12 mouse cellular contexts compared by ENCODE assay signal in the genomic region with DNA sequence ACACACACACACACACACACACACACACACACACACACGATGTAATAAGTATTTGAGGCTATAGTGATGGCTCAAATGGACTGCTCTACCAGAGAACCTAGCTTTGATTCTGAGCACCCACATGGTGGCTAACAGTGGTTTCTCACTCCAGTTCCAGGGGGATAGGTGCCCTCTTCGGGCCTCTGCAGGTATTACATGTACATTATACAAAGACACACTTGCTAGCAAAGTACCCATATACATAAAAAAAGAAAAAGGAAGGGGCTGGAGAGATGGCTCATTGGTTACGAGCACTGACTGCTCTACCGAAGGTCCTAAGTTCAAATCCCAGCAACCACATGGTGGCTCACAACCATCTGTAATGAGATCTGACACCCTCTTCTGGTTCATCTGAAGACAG. TPM values are rescaled to one million over a fixed set of nuclear protein-coding genes. Genes with fewer than 3 reads are reported as not detected.
DNase-seq lines count a peak whose midpoint lies in the region; ATAC-seq and TF ChIP-seq lines count a peak whose summit lies in the region.
"Had no signal": no experiment of that assay in that cellular context is flagged by ENCODE, and none has a peak within 500 bp of the region (broad histone marks: within the 10 kb centered on the region; RNA-seq: fewer than 3 reads in every experiment).

No protein-coding gene starts in this region.

- H3K9ac ChIP-seq in midbrain, embryonic 11.5 days (ENCODE audit: low read length) = no peak overlapping the region
- no peak overlapping the region for H3K9ac ChIP-seq in midbrain, embryonic 14.5 days (replicated peaks; ENCODE audit: low read length)
- H3K9ac ChIP-seq: liver, embryonic 15.5 days; stomach, embryonic 15.5 days had no signal

- no peaks in the 10 kb centered on the region for H3K27me3 ChIP-seq in midbrain, embryonic 11.5 days (ENCODE audit: control insufficient read depth, insufficient read depth, low read length)
- H3K27me3 ChIP-seq in midbrain, embryonic 14.5 days (ENCODE audit: control insufficient read depth, insufficient read depth, low read length) = no peaks in the 10 kb centered on the region
- H3K27me3 ChIP-seq: liver, embryonic 15.5 days; stomach, embryonic 15.5 days had no signal

- H3K4me2 ChIP-seq in midbrain, embryonic 11.5 days = no peak overlapping the region
- no peak overlapping the region for H3K4me2 ChIP-seq in midbrain, embryonic 14.5 days (ENCODE audit: low read length)
- H3K4me2 ChIP-seq: liver, embryonic 15.5 days; stomach, embryonic 15.5 days had no signal

- intact Hi-C loops in gastrocnemius, adult 2 months (cut with DNase I) = no loop called here

- peaks cover 22% of the 10 kb centered on the region for H3K36me3 ChIP-seq in midbrain, embryonic 11.5 days (ENCODE audit: control insufficient read depth, insufficient read depth, low read length)
- H3K36me3 ChIP-seq in midbrain, embryonic 14.5 days (ENCODE audit: control insufficient read depth, insufficient read depth, low read length) = peaks cover 70% of the 10 kb centered on the region

- H3K4me1 ChIP-seq in midbrain, embryonic 11.5 days (ENCODE audit: control insufficient read depth, insufficient read depth, low read length) = no peaks in the 10 kb centered on the region
- no peaks in the 10 kb centered on the region for H3K4me1 ChIP-seq in midbrain, embryonic 14.5 days (ENCODE audit: control insufficient read depth, insufficient read depth, low read length)
- H3K4me1 ChIP-seq: liver, embryonic 15.5 days; stomach, embryonic 15.5 days had no signal

- WGBS in midbrain, embryonic 11.5 days = 93% methylated on average over 4 of the region's 4 CpGs
- WGBS in midbrain, embryonic 14.5 days = 91% methylated on average over 4 of the region's 4 CpGs

- no peaks in the 10 kb centered on the region for H3K9me3 ChIP-seq in midbrain, embryonic 11.5 days (ENCODE audit: control insufficient read depth, low read length)
- H3K9me3 ChIP-seq in midbrain, embryonic 14.5 days (ENCODE audit: control insufficient read depth, low read length) = no peaks in the 10 kb centered on the region
- H3K9me3 ChIP-seq: liver, embryonic 15.5 days; stomach, embryonic 15.5 days had no signal

- H3K4me3 ChIP-seq in gastrocnemius, adult 2 months = no peak overlapping the region
- no peak overlapping the region for H3K4me3 ChIP-seq in midbrain, embryonic 11.5 days (ENCODE audit: low read depth, low read length)
- H3K4me3 ChIP-seq in midbrain, embryonic 14.5 days (replicated peaks; ENCODE audit: low read depth, low read length) = no peak overlapping the region
- H3K4me3 ChIP-seq: liver, embryonic 15.5 days; stomach, embryonic 15.5 days had no signal

- no peak overlapping the region for H3K27ac ChIP-seq in gastrocnemius, adult 2 months
- H3K27ac ChIP-seq in midbrain, embryonic 11.5 days (ENCODE audit: low read depth, low read length) = no peak overlapping the region
- H3K27ac ChIP-seq in midbrain, embryonic 14.5 days (replicated peaks; ENCODE audit: low read depth, low read length) = no peak overlapping the region
- H3K27ac ChIP-seq: liver, embryonic 15.5 days; stomach, embryonic 15.5 days had no signal

- no peak for DNase-seq in gastrocnemius, adult 2 months
- no peak for DNase-seq in gastrocnemius, adult 18-20 months (ENCODE audit: low spot score)
- peak; percentile 81 for DNase-seq in midbrain, embryonic 11.5 days (ENCODE audit: low spot score, missing footprints)
- no peak for DNase-seq in midbrain, embryonic 14.5 days
- peak; percentile 42 for DNase-seq in thymus, postnatal 4 days
- no peak for DNase-seq in spleen, postnatal 4 days (ENCODE audit: low spot score in 2 of 2)
- no peak for DNase-seq in kidney, adult 8-10 months
- DNase-seq: embryo, embryonic 11 days; kidney, adult 18-20 months had no signal

- peak; percentile 33; the same call in 1 of the 2 replicates for TF ChIP-seq CTCF in gastrocnemius, adult 2 months (IDR thresholded peaks at IDR 0.05)

- ATAC-seq in midbrain, embryonic 11.5 days (ENCODE audit: low FRiP score) = no peak
- no peak for ATAC-seq in midbrain, embryonic 14.5 days (ENCODE audit: low FRiP score, low TSS enrichment)
- ATAC-seq in erythroblast, adult 5-6 weeks (replicated peaks; ENCODE audit: low FRiP score, poor library complexity, severe bottlenecking) = peak; percentile 70; the same call in 1 of the 2 replicates

RNA-seq across cellular contexts. Expression of a gene that starts 11.3 kb away (rescaled TPM):
- total RNA-seq in gastrocnemius, adult 2 months (2021) = 10 to 100 TPM in 1 of 2 experiments, 1 to 10 TPM in 1; 9.6 to 10.8 TPM
- total RNA-seq in gastrocnemius, adult 18-20 months (2021) = 1 to 10 TPM; 8.3 to 9.2 TPM
- polyA plus RNA-seq in midbrain, embryonic 11.5 days (2014; fragmentation: Nextera tagmentation; extraction: Ambion mirVana) = 75.2 and 83.0 TPM in 2 replicates
- polyA plus RNA-seq in midbrain, embryonic 14.5 days (2014; fragmentation: Nextera tagmentation; extraction: Ambion mirVana) = 86.8 and 87.3 TPM in 2 replicates
- 7.7 and 18.1 TPM in 2 replicates for total RNA-seq in erythroblast, adult 5-6 weeks (2015; ENCODE audit: low replicate concordance)
- total RNA-seq in erythroblast, adult 5-6 weeks (2017; ENCODE audit: low replicate concordance) = 7.5 and 12.0 TPM in 2 replicates

RNA-seq across cellular contexts. Expression of a gene that starts 57.4 kb away (rescaled TPM):
- 10 to 100 TPM; 14.8 to 19.4 TPM for total RNA-seq in gastrocnemius, adult 2 months (2021)
- 10 to 100 TPM; 15.8 to 17.2 TPM for total RNA-seq in gastrocnemius, adult 18-20 months (2021)
- 469 and 508 TPM in 2 replicates for polyA plus RNA-seq in midbrain, embryonic 11.5 days (2014; fragmentation: Nextera tagmentation; extraction: Ambion mirVana)
- polyA plus RNA-seq in midbrain, embryonic 14.5 days (2014; fragmentation: Nextera tagmentation; extraction: Ambion mirVana) = 381 and 396 TPM in 2 replicates
- total RNA-seq in erythroblast, adult 5-6 weeks (2015; ENCODE audit: low replicate concordance) = 52.1 and 60.8 TPM in 2 replicates
- 57.2 and 81.7 TPM in 2 replicates for total RNA-seq in erythroblast, adult 5-6 weeks (2017; ENCODE audit: low replicate concordance)

Comparison
In these comparisons a context has a peak if more than half of its experiments do, and no peak if none do; other contexts are left out.
1. DNase-seq: peak in midbrain, embryonic 11.5 days (single experiment) and thymus, postnatal 4 days (single experiment); none in gastrocnemius, adult 2 months (single experiment), gastrocnemius, adult 18-20 months (single experiment), midbrain, embryonic 14.5 days (single experiment), spleen, postnatal 4 days (0 of 2) and kidney, adult 8-10 months (0 of 2).